Mouse (Mus musculus): ENCODE measurements around the gene Ddx20. TPM values are rescaled to one million over a fixed set of nuclear protein-coding genes. Genes with fewer than 3 reads are reported as not detected.
A peak's percentile ranks its signal among the peaks of the same experiment; 100 is the strongest.

Ddx20 gene
- total RNA-seq (2015) (14.3 and 18.3 TPM in 2 replicates), total RNA-seq (2017) (34.4 and 34.9 TPM in 2 replicates)

DNA sequence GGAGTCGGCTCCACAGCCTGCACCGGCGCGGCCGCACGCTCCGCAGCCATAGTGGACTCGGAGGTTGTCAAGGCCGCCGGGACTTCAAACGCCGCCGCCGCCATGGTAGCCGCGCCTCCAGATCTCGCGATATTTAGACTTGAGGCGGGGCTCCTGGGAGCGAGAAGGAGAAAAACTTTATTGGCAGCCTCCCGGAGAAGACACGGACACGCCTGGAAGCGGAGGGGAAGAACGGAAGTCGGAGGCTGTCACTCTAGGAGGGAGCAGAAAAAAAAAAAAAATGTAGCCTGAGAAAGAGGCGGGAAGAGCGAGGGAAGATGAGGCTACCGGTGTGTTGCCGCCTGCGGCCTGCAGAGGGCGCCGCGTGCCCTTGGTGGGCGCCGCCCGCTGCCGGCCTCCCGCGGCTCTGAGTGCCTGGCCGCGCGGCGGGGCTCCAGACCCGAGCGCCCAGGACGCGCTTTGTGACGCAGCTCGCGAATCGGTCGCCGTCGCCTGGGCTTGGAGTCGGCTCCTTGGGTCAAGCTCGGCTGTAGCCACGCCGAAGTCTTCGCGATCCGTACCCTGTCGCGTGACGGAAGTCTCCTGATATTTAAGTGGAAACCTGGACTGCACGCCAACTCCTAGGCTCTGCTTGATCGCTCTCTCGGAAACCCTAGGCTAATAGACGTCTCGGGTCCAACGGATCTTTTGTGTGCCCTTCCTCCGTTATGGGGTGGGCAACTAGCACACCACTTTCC is at the start of gene Ddx20:
Gene Ddx20 (minus strand): TSS at position 251 of the 737 bp plus-strand sequence.
- peak; percentile 88 for ATAC-seq (ENCODE audit: poor library complexity, severe bottlenecking)

DNA sequence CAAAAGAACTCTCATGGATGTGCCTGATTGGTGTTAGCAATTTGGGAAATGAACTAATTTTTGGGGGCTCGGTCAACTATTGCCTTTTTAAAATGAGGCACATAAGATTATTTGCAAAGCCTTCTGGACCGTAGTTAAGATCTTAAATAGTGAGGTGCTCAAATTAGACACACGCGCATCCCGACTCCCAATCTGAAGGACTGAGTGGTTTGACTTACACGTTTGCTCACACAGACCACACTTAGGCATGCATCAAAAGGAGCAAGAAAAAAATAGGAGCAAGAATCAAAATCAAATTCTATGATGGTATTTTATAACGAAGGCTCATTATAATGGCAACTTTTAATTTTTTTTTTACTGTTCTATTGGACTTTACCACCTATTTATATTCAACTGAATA is 49.7 kb upstream of the Ddx20 start:
- ATAC-seq (ENCODE audit: poor library complexity, severe bottlenecking), result no peak

DNA sequence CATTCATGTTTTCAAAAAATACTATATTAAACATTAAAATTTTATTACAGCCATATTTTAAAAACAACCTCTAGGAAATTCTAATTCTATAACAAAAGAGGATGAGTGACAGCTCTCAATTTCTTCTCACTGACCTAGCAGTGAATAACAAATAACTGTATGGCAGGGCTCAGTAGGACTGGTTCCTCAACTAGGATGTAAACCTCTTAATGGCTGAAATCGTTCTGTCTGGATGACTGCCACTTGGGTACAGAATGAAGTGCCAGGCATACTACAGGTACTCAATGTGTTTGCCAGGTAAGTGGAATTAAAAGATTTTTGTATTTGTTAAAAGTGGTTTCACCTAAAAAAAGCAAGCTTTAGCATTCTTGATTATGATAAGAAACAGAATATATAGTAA is 48.8 kb upstream of the Ddx20 start:
- ATAC-seq (ENCODE audit: poor library complexity, severe bottlenecking), result no peak

DNA sequence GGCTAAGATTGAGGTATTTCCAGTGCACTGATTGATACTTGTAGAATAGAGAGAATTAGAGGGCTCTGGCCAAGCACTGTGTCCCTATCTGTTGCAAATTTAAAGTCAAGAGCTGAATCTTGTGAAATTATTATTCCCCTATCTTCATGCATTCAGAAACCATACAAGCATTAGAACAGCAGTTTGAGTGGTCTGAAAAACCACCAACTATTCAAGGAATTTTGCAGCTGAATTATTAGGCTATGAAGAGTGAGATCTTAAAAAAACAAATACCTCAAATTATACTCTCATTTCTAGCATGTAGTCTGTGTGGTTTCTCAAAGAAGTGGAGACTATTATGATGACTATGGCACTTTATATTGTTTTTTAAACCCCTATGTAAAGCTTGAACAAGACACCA is 47.9 kb upstream of the Ddx20 start:
- no peak for ATAC-seq (ENCODE audit: poor library complexity, severe bottlenecking)

DNA sequence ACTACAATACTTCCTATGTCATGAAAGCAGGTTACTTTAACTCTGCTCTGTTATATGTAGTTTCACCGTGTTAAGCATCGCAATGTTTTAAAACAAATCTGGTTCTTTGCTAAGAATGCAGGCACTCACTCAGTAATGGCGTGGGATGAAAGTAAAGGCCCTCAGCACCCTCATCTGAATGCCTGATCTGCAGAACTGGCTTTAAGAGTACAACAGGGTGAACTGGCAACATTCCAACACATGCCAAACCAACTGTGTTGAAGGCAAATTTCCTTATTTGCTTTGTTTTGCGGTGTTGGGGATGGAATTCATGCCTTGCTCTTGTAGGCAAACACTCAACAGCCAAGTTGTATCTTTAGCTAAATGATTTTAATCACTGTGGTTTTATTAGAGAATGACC is 46.2 kb upstream of the Ddx20 start:
- no peak for ATAC-seq (ENCODE audit: poor library complexity, severe bottlenecking)

DNA sequence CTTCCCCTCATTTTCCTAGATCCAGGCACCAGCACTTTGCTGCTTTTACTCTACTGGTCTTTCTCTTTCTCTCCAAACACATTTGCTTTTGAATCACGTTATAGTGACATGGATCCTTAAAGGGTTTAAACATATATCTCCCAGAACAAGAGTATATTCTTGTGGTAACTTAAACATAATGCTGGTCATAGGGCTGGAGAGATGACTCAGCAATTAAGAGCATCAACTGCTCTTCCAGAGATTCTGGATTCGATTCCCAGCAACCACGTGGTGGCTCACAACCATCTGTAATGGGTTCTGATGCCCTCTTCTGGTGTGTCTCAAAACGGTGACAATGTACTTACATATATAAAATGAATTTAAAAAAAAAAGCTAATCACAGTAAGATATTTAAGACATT is 45.0 kb upstream of the Ddx20 start:
- ATAC-seq (ENCODE audit: poor library complexity, severe bottlenecking), result no peak

DNA sequence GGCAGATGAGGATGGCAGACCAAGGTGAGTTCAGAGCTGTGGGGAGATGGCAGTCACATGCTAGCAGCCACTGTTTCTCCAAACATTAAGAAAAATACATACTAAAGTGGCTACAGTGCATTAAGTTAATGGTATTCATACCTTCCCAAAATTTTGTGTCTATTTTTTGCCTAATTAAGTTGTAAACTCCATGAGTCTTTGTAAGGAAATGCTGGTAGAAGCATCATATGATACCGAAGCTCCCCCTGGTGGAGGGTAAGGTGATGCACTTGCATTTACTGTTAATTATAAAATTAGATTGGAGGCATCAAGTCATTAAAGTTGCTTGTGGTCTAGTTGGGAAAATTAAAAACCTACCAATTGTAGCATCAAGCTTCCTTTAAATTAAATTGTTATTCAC is 38.7 kb upstream of the Ddx20 start:
- ATAC-seq (ENCODE audit: poor library complexity, severe bottlenecking), result peak; percentile 63; the same call in 1 of the 2 replicates

DNA sequence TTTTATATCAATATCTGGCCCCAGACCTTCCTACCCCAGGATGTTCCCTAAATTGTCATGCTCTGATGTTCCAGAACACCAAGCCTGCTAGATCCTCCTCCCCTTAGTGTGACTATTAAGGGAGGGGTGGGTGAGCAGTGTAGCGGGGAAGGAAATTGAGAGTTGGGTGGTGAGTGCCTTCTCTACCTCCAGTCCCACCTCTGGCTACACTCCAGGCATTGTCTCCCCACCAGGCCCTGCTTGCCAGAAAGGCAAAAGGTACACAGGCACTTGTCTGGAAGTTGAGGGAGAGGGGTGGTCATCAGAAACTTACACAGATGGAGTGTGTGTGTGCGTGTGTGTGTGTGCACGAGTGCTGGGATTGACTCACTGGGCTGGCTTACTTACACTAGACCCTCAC is 35.1 kb upstream of the Ddx20 start:
- ATAC-seq (ENCODE audit: poor library complexity, severe bottlenecking), result no peak

DNA sequence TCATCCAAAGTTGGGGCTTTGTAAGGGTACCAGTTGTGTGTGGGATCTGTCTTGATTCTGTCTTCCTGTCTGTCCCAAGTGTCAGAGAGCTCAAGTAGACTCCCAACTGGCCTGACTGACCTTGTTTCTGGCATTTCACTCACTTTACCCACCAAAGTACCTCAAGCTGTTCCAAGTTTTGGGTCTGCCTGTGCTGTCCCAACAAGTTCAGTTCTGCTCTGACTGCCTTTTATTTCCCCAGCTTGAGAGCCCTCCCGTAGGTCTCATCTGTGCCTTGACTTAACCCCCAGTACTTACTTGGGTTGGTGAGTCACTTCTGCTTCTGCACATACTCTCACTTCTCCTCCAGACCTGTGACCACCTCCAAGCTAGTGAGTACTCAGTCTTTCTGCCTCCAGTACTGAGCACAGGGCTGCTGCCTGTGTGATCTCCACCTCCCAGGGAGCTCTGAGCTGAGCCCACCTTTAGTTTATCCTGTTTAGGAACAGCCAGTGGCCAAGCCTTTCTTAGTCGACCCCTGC is 34.4 kb upstream of the Ddx20 start:
- peak; percentile 84 for ATAC-seq (ENCODE audit: poor library complexity, severe bottlenecking)

DNA sequence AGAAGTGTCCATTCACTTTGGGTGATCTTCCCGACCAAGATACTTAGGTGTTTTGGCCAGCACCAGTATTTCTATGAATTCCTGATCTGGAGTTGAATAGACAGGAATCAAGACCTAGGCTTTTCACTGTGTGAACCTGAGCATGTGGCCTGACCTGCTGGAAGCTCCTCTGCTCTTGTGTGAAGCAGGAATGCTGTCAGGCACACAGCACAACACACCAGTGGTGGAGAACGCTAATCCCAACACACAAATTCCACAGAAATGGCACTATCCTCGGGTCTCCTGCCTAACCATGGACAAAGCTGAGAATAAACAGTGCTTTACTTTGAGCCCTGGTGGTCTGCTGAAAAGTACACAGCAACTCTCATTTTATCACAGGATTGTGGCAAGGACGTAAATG is 33.1 kb upstream of the Ddx20 start:
- no peak for ATAC-seq (ENCODE audit: poor library complexity, severe bottlenecking)

DNA sequence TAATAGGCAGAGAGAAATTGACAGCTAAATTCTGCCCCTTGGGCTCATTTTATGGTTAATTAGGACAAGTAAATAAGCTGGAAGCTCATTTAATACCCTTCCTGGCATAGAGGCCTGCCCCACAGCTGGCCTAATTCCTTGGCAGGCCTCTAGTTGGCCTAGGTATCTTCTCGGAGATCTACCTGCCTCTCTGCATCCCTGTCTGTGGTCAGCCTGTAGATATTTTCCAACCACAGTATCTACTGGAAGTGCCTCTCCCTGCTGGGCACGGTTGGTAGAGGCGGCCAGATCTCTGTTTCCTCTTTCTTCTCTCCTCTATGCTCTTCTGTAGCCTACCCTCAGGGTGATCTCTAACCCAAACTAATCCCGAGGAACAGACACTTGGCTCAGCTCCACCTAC is 32.6 kb upstream of the Ddx20 start:
- ATAC-seq (ENCODE audit: poor library complexity, severe bottlenecking), result no peak

DNA sequence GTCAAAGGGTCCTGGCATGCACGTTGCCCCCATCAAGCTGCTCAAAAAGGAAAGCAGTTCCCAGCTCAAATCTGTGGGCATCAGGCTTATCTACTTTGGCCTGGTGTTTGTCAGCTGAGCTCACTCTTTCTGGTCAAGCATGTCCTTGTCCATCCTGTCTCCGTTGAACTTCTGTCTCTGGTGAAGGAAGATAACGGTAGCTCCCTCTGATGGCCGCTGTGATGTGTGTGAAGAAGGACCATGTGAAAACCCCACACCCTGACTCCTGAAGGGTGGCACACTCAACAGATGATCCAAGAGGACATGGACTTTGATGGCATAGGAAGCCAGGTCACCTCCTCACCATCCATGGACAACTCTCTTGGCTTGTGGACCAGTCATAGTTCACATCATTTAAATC is 31.4 kb upstream of the Ddx20 start:
- ATAC-seq (ENCODE audit: poor library complexity, severe bottlenecking), result no peak

DNA sequence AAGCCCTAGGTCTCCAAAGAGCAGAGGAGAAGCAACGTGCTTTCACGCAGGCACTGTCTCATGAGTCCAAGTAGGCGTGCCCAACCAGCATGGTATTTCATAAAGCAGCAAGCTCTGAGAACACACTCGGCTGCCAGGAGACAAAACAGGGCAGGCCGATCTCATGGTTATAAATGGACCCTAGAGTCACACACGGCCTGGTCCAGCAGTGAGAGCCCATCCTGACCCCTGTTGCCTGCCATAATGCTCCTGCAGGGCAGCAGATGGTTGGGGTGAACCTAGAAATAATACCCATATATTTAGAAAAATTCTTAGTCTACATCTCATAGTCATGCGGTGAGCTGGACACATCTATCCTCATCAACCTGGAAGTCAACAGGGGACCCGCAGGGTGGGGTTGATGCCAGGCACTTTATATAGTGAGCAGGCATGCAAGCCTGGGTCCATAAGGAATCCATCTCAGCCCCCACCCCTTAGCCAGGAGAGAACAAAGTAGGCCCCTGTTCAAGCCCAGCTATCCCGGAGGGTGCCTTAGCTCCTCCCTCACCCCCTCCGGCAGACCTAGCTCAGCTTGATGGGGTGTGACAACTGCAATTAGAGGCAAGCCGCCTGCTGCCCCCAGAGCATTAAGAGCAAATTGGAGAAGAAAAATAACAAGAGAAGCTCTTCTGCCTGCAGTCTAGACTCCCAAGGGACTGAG is 30.6 kb upstream of the Ddx20 start:
- no peak for ATAC-seq (ENCODE audit: poor library complexity, severe bottlenecking)

DNA sequence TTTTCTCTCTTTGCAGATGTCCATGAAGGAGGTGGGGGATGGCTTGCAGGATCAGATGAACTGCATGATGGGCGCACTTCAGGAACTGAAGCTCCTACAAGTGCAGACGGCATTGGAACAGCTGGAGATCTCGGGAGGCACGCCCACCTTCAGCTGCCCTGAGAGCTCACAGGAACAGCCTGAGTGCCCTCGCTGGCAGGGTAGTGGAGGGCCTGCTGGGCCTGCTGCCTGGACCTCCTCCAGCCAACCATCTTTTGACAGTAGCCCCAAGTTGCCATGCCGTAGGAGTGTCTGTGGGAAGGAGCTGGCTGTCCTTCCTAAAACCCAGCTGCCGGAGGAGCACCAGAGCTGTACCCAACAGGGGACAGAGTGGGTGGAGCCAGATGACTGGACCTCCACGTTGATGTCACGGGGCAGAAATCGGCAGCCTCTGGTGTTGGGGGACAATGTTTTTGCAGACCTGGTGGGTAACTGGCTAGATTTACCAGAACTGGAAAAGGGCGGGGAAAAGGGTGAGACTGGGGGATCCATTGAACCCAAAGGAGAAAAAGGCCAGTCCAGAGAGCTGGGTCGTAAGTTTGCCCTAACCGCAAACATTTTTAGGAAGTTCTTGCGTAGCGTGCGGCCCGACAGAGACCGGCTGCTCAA is 29.1 kb upstream of the Ddx20 start:
- ATAC-seq (ENCODE audit: poor library complexity, severe bottlenecking), result peak; percentile 39; the same call in 1 of the 2 replicates

DNA sequence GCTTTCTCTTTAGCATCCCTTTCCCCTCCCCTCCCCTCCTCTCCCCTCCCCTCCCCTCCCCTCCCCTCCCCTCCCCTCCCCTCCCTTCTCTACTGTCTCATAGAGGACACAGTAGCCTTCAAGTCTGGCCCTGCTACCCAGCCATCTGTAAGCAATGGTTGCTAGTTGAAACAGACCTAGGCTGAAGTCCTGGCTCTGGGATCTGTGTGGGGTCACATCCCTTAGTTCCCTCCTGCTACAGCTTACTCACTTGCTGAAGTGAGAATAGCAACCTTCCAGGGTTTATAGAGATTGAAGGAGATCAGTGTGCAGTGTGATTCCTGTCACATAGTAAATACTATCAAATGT is 27.4 kb upstream of the Ddx20 start:
- no peak for ATAC-seq (ENCODE audit: poor library complexity, severe bottlenecking)

DNA sequence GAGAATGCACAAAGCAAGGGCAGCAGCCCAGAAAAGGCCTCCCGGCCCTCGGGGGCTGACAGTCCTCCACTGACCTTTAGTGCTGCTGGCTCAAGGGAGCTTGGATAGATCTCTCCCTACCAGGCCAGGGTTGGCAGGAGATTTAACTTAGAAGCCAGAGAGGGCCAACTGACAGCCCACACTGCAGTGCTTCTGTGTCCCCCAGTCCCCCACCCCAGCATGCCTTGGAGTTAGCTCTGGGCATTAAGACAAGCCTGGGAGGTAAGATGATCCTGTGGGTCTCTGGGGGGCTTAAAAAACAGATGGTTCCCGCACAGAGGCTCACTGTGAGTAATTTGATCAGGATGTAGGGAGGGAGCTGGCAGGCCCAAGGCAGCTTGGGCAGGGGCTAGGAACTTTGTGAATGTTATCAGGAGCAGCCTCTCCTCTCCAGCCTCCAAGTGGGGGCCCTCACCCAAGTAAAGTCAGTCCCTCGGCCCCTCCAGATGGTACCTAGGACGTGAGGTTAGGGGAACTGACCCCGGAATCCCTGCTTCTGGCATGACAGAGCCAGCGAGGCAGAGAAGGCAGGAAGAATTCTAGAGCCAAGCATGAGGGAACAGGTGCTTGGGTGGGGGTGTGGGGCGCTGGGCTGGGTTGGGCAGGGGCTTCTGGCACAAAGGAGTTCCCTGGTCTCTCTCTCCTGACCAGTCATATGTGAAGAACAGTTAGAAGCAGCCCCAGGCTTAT is 26.9 kb upstream of the Ddx20 start:
- ATAC-seq (ENCODE audit: poor library complexity, severe bottlenecking), result no peak

DNA sequence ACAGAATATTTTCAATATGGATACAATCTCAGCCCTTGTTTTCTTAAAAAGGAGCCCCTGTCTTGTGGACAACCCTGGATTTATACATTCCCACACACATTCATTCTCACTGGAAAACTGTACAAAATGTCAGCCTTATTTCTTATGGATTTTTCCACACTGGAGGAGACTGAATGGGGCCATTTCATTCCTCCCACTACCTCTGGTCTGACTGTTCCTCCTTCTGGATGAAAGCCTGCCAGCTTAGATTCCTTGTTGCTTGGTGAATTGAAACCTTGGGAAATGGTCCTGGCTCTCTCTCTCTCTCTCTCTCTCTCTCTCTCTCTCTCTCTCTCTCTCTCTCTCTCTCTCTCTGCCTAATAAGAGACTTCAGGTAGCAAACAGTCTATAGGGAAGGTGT is 25.5 kb upstream of the Ddx20 start:
- ATAC-seq (ENCODE audit: poor library complexity, severe bottlenecking), result no peak

DNA sequence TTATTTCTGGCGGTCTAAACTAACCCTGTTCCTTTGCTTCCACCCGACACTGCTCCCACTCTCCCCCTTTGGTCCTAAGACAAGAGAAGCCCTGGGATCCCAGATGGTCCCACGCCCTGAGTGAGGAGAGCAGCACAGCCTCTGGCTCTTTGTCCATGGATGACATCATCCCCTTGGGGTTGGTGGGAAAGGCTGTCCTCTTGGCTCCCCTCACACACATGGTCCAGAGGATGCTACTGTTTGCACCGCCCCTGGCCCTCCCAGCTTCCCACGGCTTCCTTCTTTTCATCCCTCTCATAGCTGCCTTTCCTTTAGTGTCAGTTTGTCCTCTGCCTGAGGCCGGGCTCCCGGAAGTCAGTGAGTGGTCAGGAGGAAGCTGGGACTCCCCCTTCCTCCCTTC is 24.4 kb upstream of the Ddx20 start:
- ATAC-seq (ENCODE audit: poor library complexity, severe bottlenecking), result no peak

DNA sequence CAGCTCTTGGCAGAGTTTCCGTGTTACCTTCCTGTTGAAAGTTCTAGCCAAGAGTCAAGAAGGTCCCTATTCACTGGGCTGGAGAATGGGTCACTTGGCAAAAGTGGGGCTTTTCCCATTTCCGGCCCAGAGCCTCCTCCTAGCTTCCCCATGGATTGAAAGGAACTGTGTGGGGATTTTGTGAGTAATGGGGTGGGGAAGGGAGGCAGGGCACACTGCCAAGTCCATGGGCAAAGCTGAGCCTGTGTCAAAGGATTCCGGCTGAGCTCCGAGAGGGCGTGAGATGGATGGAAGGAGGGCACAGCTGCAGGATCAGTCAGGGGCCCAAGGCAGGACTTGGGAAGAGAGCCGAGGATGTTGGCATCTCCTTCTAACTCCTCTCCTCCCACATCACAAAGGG is 22.9 kb upstream of the Ddx20 start:
- ATAC-seq (ENCODE audit: poor library complexity, severe bottlenecking), result no peak

DNA sequence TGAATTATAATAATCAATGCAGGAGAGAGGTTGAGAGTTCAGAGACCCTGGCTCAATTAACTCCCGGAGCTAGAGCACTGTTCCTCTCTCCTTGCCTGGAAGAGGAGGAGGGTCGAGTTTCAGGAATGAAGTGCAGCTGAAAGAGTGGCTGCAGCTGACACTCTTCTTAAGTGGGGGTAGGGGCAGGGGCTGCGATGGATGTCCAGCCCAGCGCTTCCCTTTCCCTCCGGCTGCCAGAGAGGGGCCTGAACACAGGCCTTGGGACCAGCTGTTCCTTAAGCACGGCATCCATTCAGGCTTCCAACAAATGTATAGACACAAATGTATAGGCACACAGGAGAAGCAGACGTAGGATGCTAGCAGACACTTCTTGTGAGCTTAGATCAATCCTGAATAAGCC is 20.2 kb upstream of the Ddx20 start:
- ATAC-seq (ENCODE audit: poor library complexity, severe bottlenecking), result no peak

DNA sequence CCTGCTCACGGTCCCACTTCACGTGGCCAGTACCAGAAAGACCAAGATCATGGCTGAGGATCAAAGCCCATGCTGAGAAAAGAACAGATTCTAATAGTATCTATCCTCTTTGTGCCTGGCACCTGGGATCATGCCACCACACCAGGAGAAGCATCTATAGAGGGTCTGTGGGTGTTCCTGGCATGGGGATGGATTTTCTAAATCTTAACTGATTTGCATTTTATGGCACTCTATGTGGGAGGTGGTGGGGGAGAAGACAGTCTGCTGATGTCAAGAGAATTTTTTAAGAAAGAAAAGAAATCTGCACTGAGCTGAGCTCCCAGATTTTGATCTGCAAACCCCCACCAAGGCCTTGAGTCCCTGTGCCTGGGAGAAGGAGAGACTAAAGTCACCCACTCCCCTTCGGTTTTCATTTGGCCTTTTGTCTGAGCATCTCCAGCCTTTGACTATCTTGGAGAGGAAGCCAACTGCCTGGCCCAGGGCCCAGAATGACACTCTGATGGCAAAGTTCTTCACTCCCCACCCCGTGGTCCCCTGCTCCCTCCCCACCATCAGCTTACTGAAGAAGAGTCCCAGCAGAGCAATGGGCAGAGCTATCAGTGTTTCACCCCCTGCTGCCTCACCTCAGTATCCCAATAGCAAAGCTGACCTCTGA is 19.1 kb upstream of the Ddx20 start:
- no peak for ATAC-seq (ENCODE audit: poor library complexity, severe bottlenecking)

All from megakaryocyte, adult 5-6 weeks (primary cell).